Mouse (Mus musculus) cerebellum, adult 11 months (tissue): ENCODE measurements around the gene D1Pas1.

Experiments
- DNase-seq: peaks from one replicate; pipeline ENCODE4 v3.0.0; 2022

D1Pas1 gene

GRCm38 (mm10) chr1:186967201-186967812, at the start of gene D1Pas1:
Gene D1Pas1, plus strand, starts transcription at chr1:186967416.
- DNase-seq = no peak

- DNase-seq = no peak
These were observed 44.5 kb upstream of the D1Pas1 start for GRCm38 (mm10) chr1:186922489-186923370.

- DNase-seq = no peak
These were observed 43.2 kb upstream of the D1Pas1 start for GRCm38 (mm10) chr1:186924027-186924426.

GRCm38 (mm10) chr1:186925411-186925810, 41.8 kb upstream of the D1Pas1 start:
- no peak for DNase-seq

- no peak for DNase-seq
These were observed 40.8 kb upstream of the D1Pas1 start for GRCm38 (mm10) chr1:186926316-186926949.

GRCm38 (mm10) chr1:186926950-186927316, 40.3 kb upstream of the D1Pas1 start:
- DNase-seq = no peak

- DNase-seq = no peak
These were observed 39.7 kb upstream of the D1Pas1 start for GRCm38 (mm10) chr1:186927494-186927893.

GRCm38 (mm10) chr1:186930160-186930887, 36.9 kb upstream of the D1Pas1 start:
- DNase-seq = no peak

GRCm38 (mm10) chr1:186930888-186931233, 36.4 kb upstream of the D1Pas1 start:
- DNase-seq = no peak

- DNase-seq = no peak
These were observed 33.0 kb upstream of the D1Pas1 start for GRCm38 (mm10) chr1:186934205-186934604.

- no peak for DNase-seq
These were observed 14.8 kb upstream of the D1Pas1 start for GRCm38 (mm10) chr1:186952381-186952780.

- no peak for DNase-seq
These were observed 12.6 kb upstream of the D1Pas1 start for GRCm38 (mm10) chr1:186954591-186954990.

- DNase-seq = no peak
These were observed 7.8 kb upstream of the D1Pas1 start for GRCm38 (mm10) chr1:186959380-186959779.

- no peak for DNase-seq
These were observed 2.9 kb upstream of the D1Pas1 start for GRCm38 (mm10) chr1:186964143-186964875.

GRCm38 (mm10) chr1:186967926-186968325, 710 bp downstream of the D1Pas1 start:
- no peak for DNase-seq

- no peak for DNase-seq
These were observed 9.8 kb downstream of the D1Pas1 start for GRCm38 (mm10) chr1:186976937-186977540.

- no peak for DNase-seq
These were observed 10.6 kb downstream of the D1Pas1 start for GRCm38 (mm10) chr1:186977801-186978200.

GRCm38 (mm10) chr1:186979465-186979864, 12.2 kb downstream of the D1Pas1 start:
- no peak for DNase-seq

GRCm38 (mm10) chr1:186980503-186980902, 13.3 kb downstream of the D1Pas1 start:
- DNase-seq = no peak

- DNase-seq = no peak
These were observed 17.9 kb downstream of the D1Pas1 start for GRCm38 (mm10) chr1:186985131-186985530.

GRCm38 (mm10) chr1:186986086-186986485, 18.9 kb downstream of the D1Pas1 start:
- DNase-seq = no peak

- DNase-seq = no peak
These were observed 19.3 kb downstream of the D1Pas1 start for GRCm38 (mm10) chr1:186986506-186986905.
